ENCODE assay signal across 9 mouse cellular contexts in genomic region chr4:86898791-86899474, GRCm38 (mm10). TPM values are rescaled to one million over a fixed set of nuclear protein-coding genes. Genes with fewer than 3 reads are reported as not detected.
DNase-seq lines count a peak whose midpoint lies in the region; ATAC-seq and TF ChIP-seq lines count a peak whose summit lies in the region.
"Had no signal": no experiment of that assay in that cellular context is flagged by ENCODE, and none has a peak within 500 bp of the region (broad histone marks: within the 10 kb centered on the region; RNA-seq: fewer than 3 reads in every experiment).

No protein-coding gene starts in this region.

- intact Hi-C loops in heart, postnatal 25 days (cut with DNase I) = no loop called here
- intact Hi-C loops in left cerebral cortex, postnatal 25 days (cut with DNase I) = no loop called here

- TF ChIP-seq CTCF in testis, adult 2 months (IDR thresholded peaks at IDR 0.05; ENCODE audit: control insufficient read depth, insufficient read depth, insufficient replicate concordance, low read depth, low read length) = no peak

- DNase-seq in testis, postnatal 14 days (ENCODE audit: low spot score) = no peak
- peak; percentile 59 for DNase-seq in heart, postnatal 25 days (ENCODE audit: low spot score)
- no peak for DNase-seq in left cerebral cortex, postnatal 25 days (ENCODE audit: low spot score in 2 of 2)
- DNase-seq in forebrain, embryonic 14.5 days (ENCODE audit: low spot score) = no peak
- DNase-seq in cerebellum, postnatal 10 days = no peak
- DNase-seq in thymus, postnatal 36 days = no peak

- H3K36me3 ChIP-seq in testis, adult 2 months (ENCODE audit: control insufficient read depth, insufficient read depth, low read length) = no peaks in the 10 kb centered on the region
- H3K36me3 ChIP-seq in liver, embryonic 12.5 days = no peaks in the 10 kb centered on the region
- no peaks in the 10 kb centered on the region for H3K36me3 ChIP-seq in forebrain, embryonic 14.5 days (ENCODE audit: control insufficient read depth, insufficient read depth, low read length)
- H3K36me3 ChIP-seq: embryonic facial prominence, embryonic 12.5 days had no signal

- no peak for TF ChIP-seq POLR2A in testis, adult 2 months (IDR thresholded peaks at IDR 0.05; ENCODE audit: control insufficient read depth, low read depth, low read length)

- 0 out of 2 replicates have a peak overlapping the region, but pooled peaks have one; percentile 11 for H3K27ac ChIP-seq in testis, adult 2 months (ENCODE audit: control insufficient read depth, insufficient read depth, low read depth, low read length)
- peak overlapping the region; percentile 30; the same call in 1 of the 2 replicates for H3K27ac ChIP-seq in liver, embryonic 12.5 days
- H3K27ac ChIP-seq in forebrain, embryonic 14.5 days (ENCODE audit: low read depth, low read length) = no peak overlapping the region
- H3K27ac ChIP-seq: embryonic facial prominence, embryonic 12.5 days had no signal

- no peak overlapping the region for H3K4me2 ChIP-seq in liver, embryonic 12.5 days
- H3K4me2 ChIP-seq in forebrain, embryonic 14.5 days (ENCODE audit: low read length) = no peak overlapping the region
- H3K4me2 ChIP-seq: embryonic facial prominence, embryonic 12.5 days had no signal

- H3K9ac ChIP-seq in liver, embryonic 12.5 days = no peak overlapping the region
- H3K9ac ChIP-seq in forebrain, embryonic 14.5 days (ENCODE audit: low read length) = no peak overlapping the region
- H3K9ac ChIP-seq: embryonic facial prominence, embryonic 12.5 days had no signal

- no peaks in the 10 kb centered on the region for H3K4me1 ChIP-seq in testis, adult 2 months (ENCODE audit: control insufficient read depth, insufficient read depth, low read length)
- H3K4me1 ChIP-seq in liver, embryonic 12.5 days = peaks cover 6% of the 10 kb centered on the region; the same call in 1 of the 2 replicates
- H3K4me1 ChIP-seq in forebrain, embryonic 14.5 days (ENCODE audit: control insufficient read depth, insufficient read depth, low read length) = no peaks in the 10 kb centered on the region

- ATAC-seq in liver, embryonic 12.5 days = peak; percentile 40
- ATAC-seq in forebrain, embryonic 14.5 days = no peak

- H3K4me3 ChIP-seq in testis, adult 2 months (ENCODE audit: control insufficient read depth, low read depth, low read length) = no peak overlapping the region
- no peak overlapping the region for H3K4me3 ChIP-seq in liver, embryonic 12.5 days
- no peak overlapping the region for H3K4me3 ChIP-seq in forebrain, embryonic 14.5 days (ENCODE audit: low read depth, low read length)
- H3K4me3 ChIP-seq: embryonic facial prominence, embryonic 12.5 days had no signal

- WGBS in liver, embryonic 12.5 days (ENCODE audit: insufficient replicate concordance) = 33% methylated on average over 14 of the region's 14 CpGs
- 78% methylated on average over 14 of the region's 14 CpGs for WGBS in forebrain, embryonic 14.5 days

- H3K9me3 ChIP-seq in liver, embryonic 12.5 days (replicated peaks) = no peaks in the 10 kb centered on the region
- H3K9me3 ChIP-seq in forebrain, embryonic 14.5 days (replicated peaks; ENCODE audit: control insufficient read depth, low read length) = no peaks in the 10 kb centered on the region
- H3K9me3 ChIP-seq: embryonic facial prominence, embryonic 12.5 days had no signal

- H3K27me3 ChIP-seq in testis, adult 2 months (ENCODE audit: control insufficient read depth, insufficient read depth, low read length) = no peaks in the 10 kb centered on the region
- no peaks in the 10 kb centered on the region for H3K27me3 ChIP-seq in liver, embryonic 12.5 days (replicated peaks)
- H3K27me3 ChIP-seq in forebrain, embryonic 14.5 days (replicated peaks; ENCODE audit: control insufficient read depth, insufficient read depth, low read length) = no peaks in the 10 kb centered on the region
- H3K27me3 ChIP-seq: embryonic facial prominence, embryonic 12.5 days had no signal

RNA-seq across cellular contexts. Expression of gene Acer2, which starts 24.7 kb away (rescaled TPM):
- 13.2 and 13.4 TPM in 2 replicates for polyA plus RNA-seq in testis, adult 2 months (2012; rRNA removed)
- 10 to 100 TPM; 16.9 to 17.1 TPM for total RNA-seq in heart, postnatal 25 days (2021)
- polyA plus RNA-seq in liver, embryonic 12.5 days (2016; fragmentation: Nextera tagmentation; extraction: Ambion mirVana) = 8.1 and 8.4 TPM in 2 replicates
- 1 to 10 TPM; 4.3 to 6.8 TPM for total RNA-seq in left cerebral cortex, postnatal 25 days (2021)
- 12.8 and 13.6 TPM in 2 replicates for polyA plus RNA-seq in forebrain, embryonic 14.5 days (2014; fragmentation: Nextera tagmentation; extraction: Ambion mirVana)

RNA-seq across cellular contexts. Expression of gene Rps6, which starts 41.7 kb away (rescaled TPM):
- polyA plus RNA-seq in testis, adult 2 months (2012; rRNA removed) = 281 and 292 TPM in 2 replicates
- 100 to 1,000 TPM; 460 to 507 TPM for total RNA-seq in heart, postnatal 25 days (2021)
- polyA plus RNA-seq in liver, embryonic 12.5 days (2016; fragmentation: Nextera tagmentation; extraction: Ambion mirVana) = 704 and 734 TPM in 2 replicates
- total RNA-seq in left cerebral cortex, postnatal 25 days (2021) = 100 to 1,000 TPM; 352 to 391 TPM
- polyA plus RNA-seq in forebrain, embryonic 14.5 days (2014; fragmentation: Nextera tagmentation; extraction: Ambion mirVana) = 502 and 571 TPM in 2 replicates
